Mouse (Mus musculus) liver, postnatal 0 days (tissue): ENCODE data around the gene Prdm2. TPM values are rescaled to one million over a fixed set of nuclear protein-coding genes. Genes with fewer than 3 reads are reported as not detected.
A peak's percentile ranks its signal among the peaks of the same experiment; 100 is the strongest.

Source experiments
- ATAC-seq: fragments of 200-750 bp; cut with Nextera tagmentation; 2 replicates; pipeline ENCODE4 v1.8.0; 2017; ENCODE audit warnings: mild to moderate bottlenecking, moderate library complexity
- DNase-seq: peaks from one replicate; pipeline ENCODE4 v3.0.0-alpha.2; 2016
- H3K27ac ChIP-seq: fragments of 300-500 bp; sonication (generic); 2 replicates; pipeline ENCODE4 v1.5.1; 2014; ENCODE audit warnings: antibody characterized with exemption, moderate library complexity, mild to moderate bottlenecking, low read depth
- H3K27me3 ChIP-seq: fragments of 300-500 bp; sonication (generic); 2 replicates; pipeline ENCODE4 v1.6.1; 2014; ENCODE audit warnings: low read length, control low read depth, mixed read lengths; ENCODE audit not compliant: insufficient read depth
- H3K36me3 ChIP-seq: fragments of 300-500 bp; sonication (generic); replicated peaks from 2 replicates; pipeline ENCODE4 v1.6.1; 2014; ENCODE audit warnings: mild to moderate bottlenecking, control low read depth, low read length, moderate library complexity, mixed read lengths; ENCODE audit not compliant: insufficient read depth
- H3K4me1 ChIP-seq: fragments of 300-500 bp; sonication (generic); 2 replicates; pipeline ENCODE4 v1.6.1; 2014; ENCODE audit warnings: antibody characterized with exemption, mild to moderate bottlenecking, control low read depth; ENCODE audit not compliant: insufficient read depth
- H3K4me2 ChIP-seq: fragments of 300-500 bp; sonication (generic); 2 replicates; pipeline ENCODE4 v1.6.1; 2014; ENCODE audit warnings: low read depth, mild to moderate bottlenecking, low read length, moderate library complexity, mixed read lengths
- H3K4me3 ChIP-seq: fragments of 300-500 bp; sonication (generic); 2 replicates; pipeline ENCODE4 v1.5.1; 2014; ENCODE audit warnings: low read depth, low read length
- H3K9ac ChIP-seq: fragments of 300-500 bp; sonication (generic); replicated peaks from 2 replicates; pipeline ENCODE4 v1.6.1; 2014; ENCODE audit warnings: mild to moderate bottlenecking, moderate library complexity
- H3K9me3 ChIP-seq: fragments of 300-500 bp; sonication (generic); 2 replicates; pipeline ENCODE4 v1.6.1; 2016; ENCODE audit warnings: mild to moderate bottlenecking, control low read depth, low read length, mixed read lengths
- CTCF ChIP-seq: sonication (generic); IDR thresholded peaks from 2 replicates; pipeline ENCODE4 v1.5.1; 2016; ENCODE audit warnings: antibody characterized with exemption, low read depth
- EP300 ChIP-seq: IDR thresholded peaks from 2 replicates; pipeline ENCODE4 v1.6.1; 2016; ENCODE audit warnings: antibody characterized with exemption, low read depth, mild to moderate bottlenecking
- WGBS: fragments of 180-500 bp; shearing (Covaris S2); extraction: QIAGEN DNeasy Blood & Tissue Kit; methylation state at CpG from one replicate; pipeline ENCODE4 v1.1.7; 2014; ENCODE audit not compliant: insufficient replicate concordance; 5-methylcytosine and 5-hydroxymethylcytosine counted together
- polyA plus RNA-seq: library from polyadenylated mRNA; unstranded; fragments of >200 nt; fragmentation: Nextera tagmentation; extraction: Ambion mirVana; gene quantifications from 2 replicates; pipeline ENCODE4 v1.2.1, GENCODE M21; 2015

Gene Prdm2
- polyA plus RNA-seq, 1 experiment from 2014 or later, result 4.1 TPM

- WGBS, result 82% methylated on average over 10 of the region's 10 CpGs
- Histone ChIP-seq H3K4me2 (no peak overlapping the region), H3K27me3 (no peaks in the 10 kb centered on the region), H3K9me3 (no peaks in the 10 kb centered on the region), H3K4me3 (no peak overlapping the region), H3K36me3 (peaks cover 5% of the 10 kb centered on the region), H3K27ac (no peak overlapping the region), H3K4me1 (no peaks in the 10 kb centered on the region), H3K9ac (no peak overlapping the region)
- ATAC-seq (no peak), DNase-seq (no peak)
- TF ChIP-seq EP300, result no peak
- no peak for TF ChIP-seq CTCF
Observed at GRCm38 (mm10) chr4:143123043-143123442, 89.8 kb downstream of the Prdm2 start.

DNA sequence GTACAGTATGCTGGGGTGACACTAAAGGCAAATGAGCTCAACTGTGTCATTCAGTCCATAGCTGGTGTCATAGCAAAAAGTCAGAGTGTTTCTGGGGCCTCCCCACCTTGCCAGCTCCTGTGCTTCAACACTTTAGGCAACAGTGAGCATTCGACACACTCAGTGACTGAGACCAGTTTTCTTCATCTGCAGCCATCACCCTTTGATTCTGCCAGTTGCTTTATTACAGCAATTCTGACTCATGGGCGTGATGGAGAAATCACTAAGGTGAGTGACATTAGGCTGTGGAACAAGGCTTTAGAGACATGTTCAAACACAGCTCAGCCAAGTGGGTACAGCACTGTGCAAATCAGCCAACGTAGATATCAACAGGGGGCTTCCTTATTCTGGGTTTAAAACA, 91.6 kb downstream of the Prdm2 start:
- Histone ChIP-seq H3K27me3 (no peaks in the 10 kb centered on the region), H3K4me2 (no peak overlapping the region), H3K9me3 (no peaks in the 10 kb centered on the region), H3K27ac (no peak overlapping the region), H3K4me3 (no peak overlapping the region), H3K9ac (no peak overlapping the region), H3K36me3 (peaks cover 1% of the 10 kb centered on the region), H3K4me1 (no peaks in the 10 kb centered on the region)
- WGBS, result 87% methylated on average over 3 of the region's 3 CpGs
- DNase-seq, result no peak
- no peak for TF ChIP-seq CTCF
- no peak for TF ChIP-seq EP300
- ATAC-seq, result no peak

DNA sequence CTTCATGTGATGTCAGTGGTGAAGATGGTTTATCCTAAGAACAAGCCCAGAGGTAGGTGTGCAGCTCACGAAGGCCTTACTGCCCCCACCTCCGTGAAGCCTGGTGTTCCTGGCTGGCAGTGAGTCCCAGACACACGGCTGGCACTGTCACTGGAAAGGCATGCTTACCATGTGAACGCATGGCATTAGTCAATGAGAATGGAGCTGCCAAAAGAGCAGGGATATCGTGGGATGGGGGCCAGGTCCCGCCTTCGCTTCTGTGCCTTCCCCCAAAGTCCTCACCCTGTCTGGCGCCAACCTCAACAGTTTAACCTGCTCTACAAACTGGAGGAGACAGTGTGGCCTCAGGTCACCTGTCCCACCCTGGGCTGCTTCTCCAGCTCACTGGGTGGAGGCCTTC, 92.8 kb downstream of the Prdm2 start:
- Histone ChIP-seq H3K27ac (no peak overlapping the region), H3K9me3 (no peaks in the 10 kb centered on the region), H3K4me2 (no peak overlapping the region), H3K36me3 (no peaks in the 10 kb centered on the region; the same call in 1 of the 2 replicates), H3K27me3 (no peaks in the 10 kb centered on the region), H3K9ac (no peak overlapping the region), H3K4me3 (no peak overlapping the region), H3K4me1 (no peaks in the 10 kb centered on the region)
- WGBS, result 82% methylated on average over 8 of the region's 8 CpGs
- ATAC-seq, result no peak
- TF ChIP-seq CTCF (no peak), EP300 (no peak)
- no peak for DNase-seq

DNA sequence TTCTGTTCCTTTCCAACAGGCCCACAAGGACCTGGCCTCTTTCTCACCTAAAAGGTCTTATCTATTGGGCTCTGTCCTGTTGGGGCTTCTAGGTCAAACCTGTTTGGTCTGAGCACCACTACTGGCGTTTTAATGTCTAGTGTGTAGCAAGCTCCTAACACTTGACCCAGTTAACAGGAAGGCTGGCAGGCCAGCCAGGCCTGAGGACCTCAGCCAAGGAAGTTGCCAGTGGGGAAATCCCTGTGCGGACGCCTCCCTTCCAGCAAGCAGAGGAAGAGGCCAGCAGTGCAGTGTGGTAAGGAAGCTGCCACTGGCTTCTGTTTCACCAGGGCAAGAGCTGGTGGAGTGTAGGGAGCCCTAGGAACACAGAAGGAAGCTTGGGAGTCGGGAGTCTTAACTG, 94.0 kb downstream of the Prdm2 start:
- no peak overlapping the region for H3K27ac ChIP-seq
- ATAC-seq (peak; percentile 60), DNase-seq (peak; percentile 37)
- no peak for TF ChIP-seq CTCF
- TF ChIP-seq EP300, result no peak
- 50% methylated on average over 4 of the region's 4 CpGs for WGBS
- no peaks in the 10 kb centered on the region for H3K4me1 ChIP-seq
- H3K36me3 ChIP-seq, result no peaks in the 10 kb centered on the region; the same call in 1 of the 2 replicates
- no peak overlapping the region for H3K4me2 ChIP-seq
- no peaks in the 10 kb centered on the region for H3K9me3 ChIP-seq
- H3K27me3 ChIP-seq, result no peaks in the 10 kb centered on the region
- H3K9ac ChIP-seq, result no peak overlapping the region
- H3K4me3 ChIP-seq, result no peak overlapping the region

GRCm38 (mm10) chr4:143115851-143116250, 96.9 kb downstream of the Prdm2 start:
- ATAC-seq (no peak), DNase-seq (no peak)
- no peak for TF ChIP-seq CTCF
- no peak for TF ChIP-seq EP300
- H3K9me3 ChIP-seq, result no peaks in the 10 kb centered on the region
- H3K4me2 ChIP-seq, result no peak overlapping the region
- WGBS, result 85% methylated on average over 12 of the region's 12 CpGs
- H3K27ac ChIP-seq, result no peak overlapping the region
- no peaks in the 10 kb centered on the region for H3K27me3 ChIP-seq
- H3K4me3 ChIP-seq, result no peak overlapping the region
- no peak overlapping the region for H3K9ac ChIP-seq
- no peaks in the 10 kb centered on the region for H3K4me1 ChIP-seq
- peaks cover 6% of the 10 kb centered on the region; the same call in 1 of the 2 replicates for H3K36me3 ChIP-seq

DNA sequence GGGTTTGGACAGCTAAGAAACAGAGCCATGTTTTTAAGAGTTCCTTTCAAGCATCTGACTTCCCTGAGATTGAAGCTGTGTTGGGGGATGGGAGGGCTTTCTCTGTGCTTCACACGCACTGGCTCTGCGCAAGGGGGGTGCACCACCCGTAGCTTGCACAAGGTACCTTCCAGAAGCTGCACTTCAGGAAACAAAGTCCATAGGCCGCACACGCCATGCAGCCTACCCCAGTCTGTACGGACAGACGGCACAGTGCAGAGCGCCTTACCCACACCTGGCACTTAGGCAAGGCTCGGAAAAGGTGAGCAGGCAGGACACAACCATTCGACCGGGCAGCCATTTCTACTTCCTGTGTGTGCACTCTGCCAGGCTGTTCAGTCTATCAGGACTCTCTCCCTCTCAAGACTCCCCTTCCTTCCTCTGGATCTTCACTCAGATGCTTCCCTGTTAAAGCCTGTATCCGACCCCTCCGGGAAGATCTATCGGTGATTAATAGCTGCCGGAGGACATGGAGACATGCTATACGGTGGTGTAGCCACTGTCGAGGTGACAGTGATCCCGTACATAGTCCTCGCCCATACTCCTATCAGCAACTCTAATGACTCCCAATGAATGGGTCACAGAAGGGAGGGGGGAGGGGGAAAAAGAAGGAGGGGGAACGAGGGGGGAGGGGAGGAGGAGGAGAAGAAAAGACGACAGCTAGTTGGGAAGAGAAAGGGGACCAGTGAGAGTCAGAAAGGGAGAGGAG, 98.4 kb downstream of the Prdm2 start:
- no peaks in the 10 kb centered on the region for H3K9me3 ChIP-seq
- peaks cover 13% of the 10 kb centered on the region; the same call in 1 of the 2 replicates for H3K36me3 ChIP-seq
- no peak overlapping the region for H3K9ac ChIP-seq
- no peaks in the 10 kb centered on the region for H3K27me3 ChIP-seq
- H3K27ac ChIP-seq, result no peak overlapping the region
- H3K4me1 ChIP-seq, result no peaks in the 10 kb centered on the region
- no peak overlapping the region for H3K4me2 ChIP-seq
- no peak overlapping the region for H3K4me3 ChIP-seq
- DNase-seq (no peak), ATAC-seq (no peak)
- WGBS, result 72% methylated on average over 21 of the region's 21 CpGs
- TF ChIP-seq EP300 (no peak), CTCF (no peak)
